ENCODE assay signal across 9 mouse cellular contexts in genomic region chr9:107624951-107625350, GRCm38 (mm10). TPM values are rescaled to one million over a fixed set of nuclear protein-coding genes. Genes with fewer than 3 reads are reported as not detected.
DNase-seq lines count a peak whose midpoint lies in the region; ATAC-seq and TF ChIP-seq lines count a peak whose summit lies in the region.
"Had no signal": no experiment of that assay in that cellular context is flagged by ENCODE, and none has a peak within 500 bp of the region (broad histone marks: within the 10 kb centered on the region; RNA-seq: fewer than 3 reads in every experiment).

No protein-coding gene starts in this region.

- no peak for TF ChIP-seq CTCF in heart, adult 2 months (IDR thresholded peaks at IDR 0.05)
- TF ChIP-seq CTCF in CH12.LX (conservative IDR thresholded peaks at IDR 0.05 in 1 of 2, IDR thresholded peaks at IDR 0.05 in 1 of 2; ENCODE audit: low read depth in 2 of 2, low read length in 2 of 2), result no peak
- no peak for TF ChIP-seq CTCF in forebrain, postnatal 0 days (IDR thresholded peaks at IDR 0.05; ENCODE audit: low read depth)

- peaks cover 4% of the 10 kb centered on the region for H3K79me2 ChIP-seq in heart, adult 2 months (replicated peaks; ENCODE audit: control insufficient read depth, insufficient read depth, low read length)
- peaks cover 50% of the 10 kb centered on the region for H3K79me2 ChIP-seq in CH12.LX (replicated peaks; ENCODE audit: control insufficient read depth, extremely low read depth, insufficient read depth, poor library complexity, severe bottlenecking)

- 0 out of 2 replicates have a peak overlapping the region, but pooled peaks have one; percentile 6 for H3K4me2 ChIP-seq in CH12.LX (ENCODE audit: insufficient read depth, low read depth, poor library complexity, severe bottlenecking)
- H3K4me2 ChIP-seq in forebrain, postnatal 0 days (ENCODE audit: low read depth), result no peak overlapping the region
- no peak overlapping the region for H3K4me2 ChIP-seq in liver, embryonic 16.5 days (ENCODE audit: low read depth, low read length)

- no peaks in the 10 kb centered on the region for H3K9me3 ChIP-seq in CH12.LX (replicated peaks; ENCODE audit: low read length)
- no peaks in the 10 kb centered on the region for H3K9me3 ChIP-seq in forebrain, postnatal 0 days (ENCODE audit: low read length)
- H3K9me3 ChIP-seq in liver, embryonic 16.5 days (replicated peaks; ENCODE audit: control insufficient read depth, low read length), result no peaks in the 10 kb centered on the region

- no peak for DNase-seq in heart, adult 2 months
- DNase-seq in heart, postnatal 4 days, result no peak
- no peak for DNase-seq in CH12.LX (ENCODE audit: extremely low read depth)
- no peak for DNase-seq in forebrain, postnatal 0 days
- DNase-seq in urinary bladder, postnatal 25 days (ENCODE audit: low spot score), result no peak
- DNase-seq: cerebellum, postnatal 10 days had no signal

- no peak for ATAC-seq in forebrain, postnatal 0 days
- no peak for ATAC-seq in liver, embryonic 16.5 days (ENCODE audit: low read depth)
- ATAC-seq in activated CD4-positive, CD25-positive, alpha-beta regulatory T cell, adult 4 months, result no peak
- no peak for ATAC-seq in monocyte, adult 5-6 weeks (replicated peaks; ENCODE audit: insufficient number of reproducible peaks, low FRiP score, low TSS enrichment, poor library complexity, severe bottlenecking)

- H3K27me3 ChIP-seq in heart, adult 2 months (ENCODE audit: control insufficient read depth, insufficient read depth, low read length), result no peaks in the 10 kb centered on the region
- no peaks in the 10 kb centered on the region for H3K27me3 ChIP-seq in CH12.LX (replicated peaks)
- H3K27me3 ChIP-seq in forebrain, postnatal 0 days (ENCODE audit: insufficient read depth, low read length), result no peaks in the 10 kb centered on the region
- no peaks in the 10 kb centered on the region for H3K27me3 ChIP-seq in liver, embryonic 16.5 days (ENCODE audit: control insufficient read depth, insufficient read depth, low read depth, low read length)

- H3K9ac ChIP-seq in heart, adult 2 months (ENCODE audit: low read depth, low read length), result peak overlapping the region; percentile 37
- H3K9ac ChIP-seq in CH12.LX (ENCODE audit: insufficient read depth, low read depth), result no peak overlapping the region
- no peak overlapping the region for H3K9ac ChIP-seq in forebrain, postnatal 0 days
- peak overlapping the region; percentile 6; the same call in 1 of the 2 replicates for H3K9ac ChIP-seq in liver, embryonic 16.5 days (ENCODE audit: low read depth, low read length)

- H3K36me3 ChIP-seq in heart, adult 2 months (ENCODE audit: control insufficient read depth, insufficient read depth, low read length), result peaks cover 14% of the 10 kb centered on the region
- H3K36me3 ChIP-seq in CH12.LX (replicated peaks in 1 of 2; ENCODE audit: control insufficient read depth in 1 of 2, insufficient read depth in 1 of 2, low read length in 1 of 2), result peaks cover 36 to 78% of the 10 kb centered on the region in 2 experiments
- peaks cover 3% of the 10 kb centered on the region for H3K36me3 ChIP-seq in forebrain, postnatal 0 days (ENCODE audit: insufficient read depth)
- peaks cover 13% of the 10 kb centered on the region for H3K36me3 ChIP-seq in liver, embryonic 16.5 days (ENCODE audit: control insufficient read depth, insufficient read depth)

- in situ Hi-C loops in CH12.LX (cut with MboI; ENCODE audit: low pct_ligation_motif_present, low pct_unique_long_range_greater_than_20kb, low sequenced_read_pairs), result no loop called here

- no peak for TF ChIP-seq POLR2A in heart, adult 2 months (IDR thresholded peaks at IDR 0.05; ENCODE audit: insufficient read depth, low read depth, low read length)
- no peak for TF ChIP-seq POLR2A in CH12.LX (IDR thresholded peaks at IDR 0.05; ENCODE audit: low read depth, low read length)

- H3K27ac ChIP-seq in heart, adult 2 months, result peak overlapping the region; percentile 89
- 0 out of 2 replicates have a peak overlapping the region, but pooled peaks have one; percentile 16 for H3K27ac ChIP-seq in CH12.LX (ENCODE audit: insufficient read depth, low read depth)
- H3K27ac ChIP-seq in forebrain, postnatal 0 days (ENCODE audit: low read depth, low read length), result 0 out of 2 replicates have a peak overlapping the region, but pooled peaks have one; percentile 24
- H3K27ac ChIP-seq in liver, embryonic 16.5 days (ENCODE audit: low read length), result peak overlapping the region; percentile 31

- 48% methylated on average over 3 of the region's 3 CpGs for WGBS in heart, adult 2 months
- WGBS in forebrain, postnatal 0 days, result 75% methylated on average over 3 of the region's 3 CpGs
- WGBS in liver, embryonic 16.5 days (ENCODE audit: insufficient replicate concordance), result 74% methylated on average over 3 of the region's 3 CpGs

- dilution Hi-C loops in CH12.LX (cut with MboI; ENCODE audit: extremely low pct_ligation_motif_present, extremely low pct_unique_long_range_greater_than_20kb, low sequenced_read_pairs), result no loop called here

- no peak for TF ChIP-seq EP300 in heart, adult 2 months (IDR thresholded peaks at IDR 0.05; ENCODE audit: insufficient read depth, low read depth, low read length)
- no peak for TF ChIP-seq EP300 in CH12.LX (IDR thresholded peaks at IDR 0.05; ENCODE audit: low read length)

- TF ChIP-seq RAD21 in CH12.LX (IDR thresholded peaks at IDR 0.05; ENCODE audit: low read depth, low read length), result no peak

- peaks cover 55% of the 10 kb centered on the region for H3K4me1 ChIP-seq in heart, adult 2 months (ENCODE audit: control insufficient read depth, insufficient read depth, low read length)
- peaks cover 29 to 58% of the 10 kb centered on the region in 2 experiments for H3K4me1 ChIP-seq in CH12.LX (ENCODE audit: control insufficient read depth in 1 of 2, insufficient read depth in 2 of 2)
- H3K4me1 ChIP-seq in forebrain, postnatal 0 days (ENCODE audit: insufficient read depth), result peaks cover 30% of the 10 kb centered on the region
- H3K4me1 ChIP-seq in liver, embryonic 16.5 days (ENCODE audit: control insufficient read depth, low read depth, low read length), result peaks cover 53% of the 10 kb centered on the region

- H3K4me3 ChIP-seq in heart, adult 2 months, result peak overlapping the region; percentile 29; the same call in 1 of the 2 replicates
- peak overlapping the region in 1 of 3 experiments; percentile 7 for H3K4me3 ChIP-seq in CH12.LX (replicated peaks in 1 of 3; ENCODE audit: low read depth in 2 of 3, low read length in 2 of 3, poor library complexity in 1 of 3)
- H3K4me3 ChIP-seq in forebrain, postnatal 0 days (ENCODE audit: low read depth, low read length), result no peak overlapping the region
- no peak overlapping the region for H3K4me3 ChIP-seq in liver, embryonic 16.5 days (ENCODE audit: low read depth, low read length)

- intact Hi-C loops in heart, adult 2 months (cut with DNase I), result no loop called here

RNA-seq across cellular contexts. Expression of gene Gnai2, which starts 10.2 kb away (rescaled TPM):
- total RNA-seq in heart, adult 2 months (2021), result 100 to 1,000 TPM; 243 to 250 TPM
- 311 and 386 TPM in 2 replicates for polyA plus RNA-seq in heart, adult 2 months (2012; rRNA removed)
- 100 to 1,000 TPM; 462 to 469 TPM for total RNA-seq in heart, postnatal 4 days (2021)
- total RNA-seq in CH12.LX (2012; rRNA removed), result 154 and 160 TPM in 2 replicates
- 86.2 and 98.2 TPM in 2 replicates for total RNA-seq in CH12.LX (2014; rRNA removed)
- polyA plus RNA-seq in CH12.LX (2012; ENCODE audit: insufficient read length, low read depth), result 262 and 286 TPM in 2 replicates
- total RNA-seq in forebrain, postnatal 0 days (2014; rRNA removed), result 200 and 223 TPM in 2 replicates
- 267 and 287 TPM in 2 replicates for polyA plus RNA-seq in forebrain, postnatal 0 days (2015; fragmentation: Nextera tagmentation; extraction: Ambion mirVana)
- 144 and 153 TPM in 2 replicates for polyA plus RNA-seq in liver, embryonic 16.5 days (2015; fragmentation: Nextera tagmentation; extraction: Ambion mirVana)
- 100 to 1,000 TPM; 176 to 181 TPM for polyA plus RNA-seq in activated CD4-positive, CD25-positive, alpha-beta regulatory T cell, adult 4 months (2017; shearing (Covaris generic))
- 646 to 794 TPM (median 705 TPM) in 3 replicates for total RNA-seq in monocyte, adult 5-6 weeks (2017)

RNA-seq across cellular contexts. Expression of gene Sema3b, which starts 15.9 kb away (rescaled TPM):
- total RNA-seq in heart, adult 2 months (2021), result 10 to 100 TPM; 19.9 to 24.2 TPM
- polyA plus RNA-seq in heart, adult 2 months (2012; rRNA removed), result 33.7 and 39.1 TPM in 2 replicates
- total RNA-seq in heart, postnatal 4 days (2021), result 10 to 100 TPM; 16.2 to 18.8 TPM
- total RNA-seq in CH12.LX (2012; rRNA removed) (7.4 and 11.6 TPM in 2 replicates), CH12.LX (2014; rRNA removed) (8.0 and 8.2 TPM in 2 replicates)
- polyA plus RNA-seq in CH12.LX (2012; ENCODE audit: insufficient read length, low read depth), result 4.3 and 4.7 TPM in 2 replicates
- 6.5 and 6.6 TPM in 2 replicates for total RNA-seq in forebrain, postnatal 0 days (2014; rRNA removed)
- polyA plus RNA-seq in forebrain, postnatal 0 days (2015; fragmentation: Nextera tagmentation; extraction: Ambion mirVana), result 3.9 and 4.4 TPM in 2 replicates
- 0.33 and 1.4 TPM in 2 replicates for polyA plus RNA-seq in liver, embryonic 16.5 days (2015; fragmentation: Nextera tagmentation; extraction: Ambion mirVana)
- polyA plus RNA-seq in activated CD4-positive, CD25-positive, alpha-beta regulatory T cell, adult 4 months (2017; shearing (Covaris generic)), result not detected
- total RNA-seq in monocyte, adult 5-6 weeks (2017), result 0.10 TPM in 1 of 3 replicates, not detected in the others

RNA-seq across cellular contexts. Expression of gene Ifrd2, which starts 37.5 kb away (rescaled TPM):
- total RNA-seq in heart, adult 2 months (2021), result 10 to 100 TPM; 39.9 to 51.4 TPM
- 43.7 and 54.5 TPM in 2 replicates for polyA plus RNA-seq in heart, adult 2 months (2012; rRNA removed)
- 10 to 100 TPM; 41.6 to 44.4 TPM for total RNA-seq in heart, postnatal 4 days (2021)
- total RNA-seq in CH12.LX (2012; rRNA removed) (91.3 and 101 TPM in 2 replicates), CH12.LX (2014; rRNA removed) (57.7 and 62.8 TPM in 2 replicates)
- 127 and 143 TPM in 2 replicates for polyA plus RNA-seq in CH12.LX (2012; ENCODE audit: insufficient read length, low read depth)
- 11.7 and 13.8 TPM in 2 replicates for total RNA-seq in forebrain, postnatal 0 days (2014; rRNA removed)
- polyA plus RNA-seq in forebrain, postnatal 0 days (2015; fragmentation: Nextera tagmentation; extraction: Ambion mirVana), result 6.2 and 7.4 TPM in 2 replicates
- 145 and 166 TPM in 2 replicates for polyA plus RNA-seq in liver, embryonic 16.5 days (2015; fragmentation: Nextera tagmentation; extraction: Ambion mirVana)
- polyA plus RNA-seq in activated CD4-positive, CD25-positive, alpha-beta regulatory T cell, adult 4 months (2017; shearing (Covaris generic)), result 10 to 100 TPM; 28.7 to 33.8 TPM
- total RNA-seq in monocyte, adult 5-6 weeks (2017), result 5.5 to 11.1 TPM (median 8.8 TPM) in 3 replicates

RNA-seq across cellular contexts. Expression of gene Hyal3, which starts 44.3 kb away (rescaled TPM):
- total RNA-seq in heart, adult 2 months (2021), result under 1 TPM; 0.29 to 0.34 TPM
- 0.26 and 0.31 TPM in 2 replicates for polyA plus RNA-seq in heart, adult 2 months (2012; rRNA removed)
- 1 to 10 TPM in 1 of 2 experiments, under 1 TPM in 1; 0.74 to 1.1 TPM for total RNA-seq in heart, postnatal 4 days (2021)
- total RNA-seq in CH12.LX (2012; rRNA removed), result 0.13 TPM in 1 of 2 replicates, not detected in the other
- total RNA-seq in CH12.LX (2014; rRNA removed), result 0.12 TPM in 1 of 2 replicates, not detected in the other
- polyA plus RNA-seq in CH12.LX (2012; ENCODE audit: insufficient read length, low read depth), result 0.14 and 0.21 TPM in 2 replicates
- total RNA-seq in forebrain, postnatal 0 days (2014; rRNA removed), result 1.00 and 2.9 TPM in 2 replicates
- 1.3 and 1.5 TPM in 2 replicates for polyA plus RNA-seq in forebrain, postnatal 0 days (2015; fragmentation: Nextera tagmentation; extraction: Ambion mirVana)
- polyA plus RNA-seq in liver, embryonic 16.5 days (2015; fragmentation: Nextera tagmentation; extraction: Ambion mirVana), result 0.89 and 0.96 TPM in 2 replicates
- polyA plus RNA-seq in activated CD4-positive, CD25-positive, alpha-beta regulatory T cell, adult 4 months (2017; shearing (Covaris generic)), result under 1 TPM; 0.25 to 0.90 TPM
- 1.4 TPM in 1 of 3 replicates, not detected in the others for total RNA-seq in monocyte, adult 5-6 weeks (2017)

RNA-seq across cellular contexts. Expression of gene Slc38a3, which starts 44.4 kb away (rescaled TPM):
- total RNA-seq in heart, adult 2 months (2021), result 10 to 100 TPM; 71.5 to 88.3 TPM
- polyA plus RNA-seq in heart, adult 2 months (2012; rRNA removed), result 162 and 314 TPM in 2 replicates
- total RNA-seq in heart, postnatal 4 days (2021), result 1 to 10 TPM; 8.0 to 8.1 TPM
- total RNA-seq in CH12.LX (2012; rRNA removed) (0.04 TPM in 1 of 2 replicates, not detected in the other), CH12.LX (2014; rRNA removed) (not detected in 2 replicates)
- not detected in 2 replicates for polyA plus RNA-seq in CH12.LX (2012; ENCODE audit: insufficient read length, low read depth)
- total RNA-seq in forebrain, postnatal 0 days (2014; rRNA removed), result 43.5 and 60.9 TPM in 2 replicates
- 38.7 and 39.8 TPM in 2 replicates for polyA plus RNA-seq in forebrain, postnatal 0 days (2015; fragmentation: Nextera tagmentation; extraction: Ambion mirVana)
- polyA plus RNA-seq in liver, embryonic 16.5 days (2015; fragmentation: Nextera tagmentation; extraction: Ambion mirVana), result 60.1 and 75.2 TPM in 2 replicates
- polyA plus RNA-seq in activated CD4-positive, CD25-positive, alpha-beta regulatory T cell, adult 4 months (2017; shearing (Covaris generic)), result not detected
- total RNA-seq in monocyte, adult 5-6 weeks (2017), result not detected in 3 replicates

Comparison
In these comparisons a context has a peak if more than half of its experiments do, and no peak if none do; other contexts are left out.
1. H3K27ac ChIP-seq: peak in every context shown above with its lines; median percentile 89 in heart, adult 2 months; 31 in liver, embryonic 16.5 days; 24 in forebrain, postnatal 0 days; 16 in CH12.LX.
2. H3K9ac ChIP-seq: peak in heart, adult 2 months (single experiment) and liver, embryonic 16.5 days (single experiment); none in CH12.LX (single experiment) and forebrain, postnatal 0 days (single experiment).